Comparison of ENCODE assay signal across 10 mouse cellular contexts in the genomic region with DNA sequence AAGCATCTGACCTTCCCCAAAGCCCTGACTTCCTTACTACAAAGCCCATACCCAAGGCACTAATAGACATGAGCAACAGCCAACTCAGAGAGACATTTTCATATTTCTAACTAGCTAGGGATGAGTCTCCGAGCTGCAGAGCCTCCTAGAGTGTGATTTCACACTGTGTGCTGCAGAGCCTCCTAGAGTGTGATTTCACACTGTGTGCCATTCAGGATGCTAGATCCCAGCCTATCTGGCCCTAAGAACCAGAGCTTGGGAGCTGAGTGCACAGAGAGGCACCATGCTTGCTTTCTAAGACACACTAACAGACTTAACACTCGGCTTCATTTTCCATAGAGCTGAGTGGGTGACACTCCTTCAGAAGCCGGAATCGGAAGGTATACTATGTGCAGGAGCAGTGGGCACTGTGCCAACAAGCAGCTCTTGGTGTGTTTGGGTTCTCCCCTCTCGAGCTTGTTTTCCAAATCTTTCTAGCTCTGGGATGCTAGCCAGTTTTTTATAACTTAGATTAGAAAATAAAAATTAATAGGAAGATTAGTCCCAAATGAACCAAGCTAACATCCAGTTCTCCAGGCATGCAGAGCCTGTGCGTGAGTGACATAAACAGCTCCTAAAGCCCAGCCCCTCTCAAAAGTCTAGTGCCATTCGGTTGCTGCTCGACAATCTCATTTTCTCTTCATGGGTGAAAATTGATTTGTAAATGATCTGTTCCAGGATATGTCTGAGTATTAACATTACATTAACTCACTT.
DNase-seq lines count a peak whose midpoint lies in the region; ATAC-seq and TF ChIP-seq lines count a peak whose summit lies in the region.
"Had no signal": no experiment of that assay in that cellular context is flagged by ENCODE, and none has a peak within 500 bp of the region (broad histone marks: within the 10 kb centered on the region; RNA-seq: fewer than 3 reads in every experiment).

No protein-coding gene starts in this region.

- WGBS in forebrain, embryonic 13.5 days: 54% methylated on average over 8 of the region's 8 CpGs
- 80% methylated on average over 8 of the region's 8 CpGs for WGBS in forebrain, embryonic 11.5 days
- 46% methylated on average over 8 of the region's 8 CpGs for WGBS in limb, embryonic 14.5 days
- 84% methylated on average over 8 of the region's 8 CpGs for WGBS in limb, embryonic 10.5 days
- 48% methylated on average over 8 of the region's 8 CpGs for WGBS in midbrain, postnatal 0 days
- WGBS in heart, adult 2 months: 43% methylated on average over 8 of the region's 8 CpGs

- intact Hi-C loops in heart, adult 2 months (cut with DNase I): no loop called here

- no peak for TF ChIP-seq POLR2A in limb, embryonic 14.5 days (IDR thresholded peaks at IDR 0.05; ENCODE audit: borderline replicate concordance, extremely low read depth, insufficient read depth, insufficient read length)
- no peak for TF ChIP-seq POLR2A in heart, adult 2 months (IDR thresholded peaks at IDR 0.05; ENCODE audit: insufficient read depth, low read depth, low read length)

- no peak overlapping the region for H3K9ac ChIP-seq in forebrain, embryonic 13.5 days
- H3K9ac ChIP-seq in forebrain, embryonic 11.5 days (ENCODE audit: low read length): no peak overlapping the region
- H3K9ac ChIP-seq in limb, embryonic 14.5 days (ENCODE audit: low read depth, low read length, severe bottlenecking): no peak overlapping the region
- no peak overlapping the region for H3K9ac ChIP-seq in midbrain, postnatal 0 days (replicated peaks; ENCODE audit: low read length, poor library complexity, severe bottlenecking)
- H3K9ac ChIP-seq in heart, adult 2 months (ENCODE audit: low read depth, low read length): no peak overlapping the region

- ATAC-seq in forebrain, embryonic 13.5 days: peak; percentile 58; the same call in 1 of the 2 replicates
- ATAC-seq in forebrain, embryonic 11.5 days (replicated peaks; ENCODE audit: low FRiP score): no peak
- ATAC-seq in limb, embryonic 14.5 days (ENCODE audit: low FRiP score, low read depth): no peak
- no peak for ATAC-seq in midbrain, postnatal 0 days (ENCODE audit: low FRiP score)

- H3K27me3 ChIP-seq in forebrain, embryonic 13.5 days: no peaks in the 10 kb centered on the region
- no peaks in the 10 kb centered on the region for H3K27me3 ChIP-seq in forebrain, embryonic 11.5 days (ENCODE audit: control insufficient read depth, insufficient read depth, low read length)
- H3K27me3 ChIP-seq in limb, embryonic 14.5 days (ENCODE audit: control insufficient read depth, insufficient read depth, low read length): no peaks in the 10 kb centered on the region
- H3K27me3 ChIP-seq in limb, embryonic 10.5 days (ENCODE audit: low read depth, poor library complexity, severe bottlenecking): no peaks in the 10 kb centered on the region
- H3K27me3 ChIP-seq in midbrain, postnatal 0 days (ENCODE audit: insufficient read depth, low read length): no peaks in the 10 kb centered on the region
- H3K27me3 ChIP-seq in heart, adult 2 months (ENCODE audit: control insufficient read depth, insufficient read depth, low read length): no peaks in the 10 kb centered on the region

- no peaks in the 10 kb centered on the region for H3K36me3 ChIP-seq in forebrain, embryonic 13.5 days (ENCODE audit: poor library complexity, severe bottlenecking)
- no peaks in the 10 kb centered on the region for H3K36me3 ChIP-seq in forebrain, embryonic 11.5 days (ENCODE audit: control insufficient read depth, insufficient read depth, low read length)
- H3K36me3 ChIP-seq in limb, embryonic 14.5 days (ENCODE audit: control insufficient read depth, insufficient read depth, low read length): no peaks in the 10 kb centered on the region
- no peaks in the 10 kb centered on the region for H3K36me3 ChIP-seq in limb, embryonic 10.5 days
- no peaks in the 10 kb centered on the region for H3K36me3 ChIP-seq in midbrain, postnatal 0 days (ENCODE audit: insufficient read depth, low read length)
- H3K36me3 ChIP-seq in heart, adult 2 months (ENCODE audit: control insufficient read depth, insufficient read depth, low read length): no peaks in the 10 kb centered on the region
- H3K36me3 ChIP-seq: G1E had no signal

- DNase-seq in forebrain, embryonic 11.5 days (ENCODE audit: low spot score): no peak
- DNase-seq in limb, embryonic 14.5 days (ENCODE audit: low spot score): peak; percentile 10
- DNase-seq in limb, embryonic 10.5 days (ENCODE audit: low spot score): no peak
- peak; percentile 71 for DNase-seq in brain, adult 2 months (ENCODE audit: low read depth, low spot score)
- DNase-seq in midbrain, postnatal 0 days (ENCODE audit: low spot score): peak; percentile 17
- DNase-seq in thymus, postnatal 25 days: no peak
- DNase-seq in heart, adult 2 months: no peak
- DNase-seq: kidney, adult 2 months had no signal

- no peak overlapping the region for H3K4me3 ChIP-seq in forebrain, embryonic 13.5 days
- H3K4me3 ChIP-seq in forebrain, embryonic 11.5 days (ENCODE audit: low read depth, low read length): no peak overlapping the region
- H3K4me3 ChIP-seq in limb, embryonic 14.5 days (replicated peaks; ENCODE audit: low read length): no peak overlapping the region
- H3K4me3 ChIP-seq in limb, embryonic 10.5 days: no peak overlapping the region
- no peak overlapping the region for H3K4me3 ChIP-seq in midbrain, postnatal 0 days (ENCODE audit: low read depth, low read length)
- no peak overlapping the region for H3K4me3 ChIP-seq in heart, adult 2 months

- H3K9me3 ChIP-seq in forebrain, embryonic 13.5 days (replicated peaks): no peaks in the 10 kb centered on the region
- H3K9me3 ChIP-seq in forebrain, embryonic 11.5 days (ENCODE audit: control insufficient read depth, low read length): no peaks in the 10 kb centered on the region
- no peaks in the 10 kb centered on the region for H3K9me3 ChIP-seq in limb, embryonic 14.5 days (ENCODE audit: control insufficient read depth, low read length)
- no peaks in the 10 kb centered on the region for H3K9me3 ChIP-seq in limb, embryonic 10.5 days (replicated peaks)
- no peaks in the 10 kb centered on the region for H3K9me3 ChIP-seq in midbrain, postnatal 0 days (ENCODE audit: low read length)

- H3K27ac ChIP-seq in forebrain, embryonic 13.5 days: no peak overlapping the region
- H3K27ac ChIP-seq in forebrain, embryonic 11.5 days (ENCODE audit: low read depth, low read length): no peak overlapping the region
- no peak overlapping the region for H3K27ac ChIP-seq in limb, embryonic 14.5 days (replicated peaks; ENCODE audit: low read depth, low read length)
- no peak overlapping the region for H3K27ac ChIP-seq in limb, embryonic 10.5 days
- H3K27ac ChIP-seq in midbrain, postnatal 0 days (ENCODE audit: low read depth, low read length): no peak overlapping the region
- no peak overlapping the region for H3K27ac ChIP-seq in heart, adult 2 months

- no peak overlapping the region for H3K4me2 ChIP-seq in forebrain, embryonic 13.5 days
- no peak overlapping the region for H3K4me2 ChIP-seq in forebrain, embryonic 11.5 days (ENCODE audit: low read depth, low read length, severe bottlenecking)
- H3K4me2 ChIP-seq in limb, embryonic 14.5 days (replicated peaks; ENCODE audit: low read depth, low read length, severe bottlenecking): no peak overlapping the region
- H3K4me2 ChIP-seq in midbrain, postnatal 0 days (ENCODE audit: low read depth, low read length, poor library complexity, severe bottlenecking): no peak overlapping the region

- peaks cover 5% of the 10 kb centered on the region; the same call in 1 of the 2 replicates for H3K4me1 ChIP-seq in forebrain, embryonic 13.5 days
- H3K4me1 ChIP-seq in forebrain, embryonic 11.5 days (replicated peaks; ENCODE audit: control insufficient read depth, insufficient read depth, low read length): no peaks in the 10 kb centered on the region
- H3K4me1 ChIP-seq in limb, embryonic 14.5 days (ENCODE audit: control insufficient read depth, insufficient read depth, low read length): peaks cover 7% of the 10 kb centered on the region
- no peaks in the 10 kb centered on the region for H3K4me1 ChIP-seq in limb, embryonic 10.5 days
- H3K4me1 ChIP-seq in midbrain, postnatal 0 days (ENCODE audit: insufficient read depth, low read length): no peaks in the 10 kb centered on the region
- no peaks in the 10 kb centered on the region for H3K4me1 ChIP-seq in heart, adult 2 months (ENCODE audit: control insufficient read depth, insufficient read depth, low read length)

- TF ChIP-seq CTCF in midbrain, postnatal 0 days (IDR thresholded peaks at IDR 0.05): no peak
- no peak for TF ChIP-seq CTCF in heart, adult 2 months (IDR thresholded peaks at IDR 0.05)

- H3K79me2 ChIP-seq in heart, adult 2 months (replicated peaks; ENCODE audit: control insufficient read depth, insufficient read depth, low read length): no peaks in the 10 kb centered on the region

- TF ChIP-seq EP300 in heart, adult 2 months (IDR thresholded peaks at IDR 0.05; ENCODE audit: insufficient read depth, low read depth, low read length): no peak

Comparison
In these comparisons a context has a peak if more than half of its experiments do, and no peak if none do; other contexts are left out.
1. DNase-seq: peak in limb, embryonic 14.5 days (single experiment), brain, adult 2 months (single experiment) and midbrain, postnatal 0 days (single experiment); none in forebrain, embryonic 11.5 days (single experiment), limb, embryonic 10.5 days (single experiment), thymus, postnatal 25 days (single experiment) and heart, adult 2 months (0 of 2).